Mouse (Mus musculus) heart, adult 2 months (tissue): Measurements from ENCODE around the gene Zcchc14. TPM values are rescaled to one million over a fixed set of nuclear protein-coding genes. Genes with fewer than 3 reads are reported as not detected.
"Not testable (repeated sequence)": the region's sequence is repeated elsewhere in the genome, so short reads cannot be mapped to it uniquely, and the experiment has no call there.

ENCODE experiments used
- DNase-seq, 2 experiments: peaks; one replicate each; pipeline ENCODE4 v3.0.0; 2021
- H3K27ac ChIP-seq: fragments of 200-600 bp; 2 replicates; pipeline ENCODE4 v1.8.1; 2022
- H3K27me3 ChIP-seq: fragments of 200-500 bp; 2 replicates; pipeline ENCODE4 v1.6.1; 2012; ENCODE audit warnings: mild to moderate bottlenecking, low read length, inconsistent platforms, mixed read lengths; ENCODE audit not compliant: control insufficient read depth, insufficient read depth
- H3K36me3 ChIP-seq: fragments of 200-500 bp; 2 replicates; pipeline ENCODE4 v1.6.1; 2012; ENCODE audit warnings: low read length, inconsistent platforms; ENCODE audit not compliant: control insufficient read depth, insufficient read depth
- H3K4me1 ChIP-seq: fragments of 200-500 bp; 2 replicates; pipeline ENCODE4 v1.6.1; 2011; ENCODE audit warnings: low read length; ENCODE audit not compliant: control insufficient read depth, insufficient read depth
- H3K4me3 ChIP-seq: fragments of 200-600 bp; 2 replicates; pipeline ENCODE4 v1.8.1; 2022
- H3K79me2 ChIP-seq: fragments of 200-500 bp; replicated peaks from 2 replicates; pipeline ENCODE4 v1.6.1; 2012; ENCODE audit warnings: mild to moderate bottlenecking, inconsistent platforms, low read length, moderate library complexity, mixed read lengths; ENCODE audit not compliant: control insufficient read depth, insufficient read depth
- H3K9ac ChIP-seq: fragments of 200-500 bp; 2 replicates; pipeline ENCODE4 v1.6.1; 2012; ENCODE audit warnings: low read depth, mild to moderate bottlenecking, control low read depth, inconsistent platforms, low read length, mixed read lengths
- CTCF ChIP-seq: fragments of 200-600 bp; IDR thresholded peaks from 2 replicates; pipeline ENCODE4 v1.8.1; 2022; ENCODE audit warnings: antibody characterized with exemption, mild to moderate bottlenecking, moderate library complexity
- EP300 ChIP-seq: fragments of 200-500 bp; IDR thresholded peaks from 2 replicates; pipeline ENCODE4 v1.6.1; 2011; ENCODE audit warnings: low read depth, low read length, control low read depth; ENCODE audit not compliant: insufficient read depth
- POLR2A ChIP-seq: fragments of 200-500 bp; IDR thresholded peaks from 2 replicates; pipeline ENCODE4 v1.6.1; 2011; ENCODE audit warnings: mild to moderate bottlenecking, low read depth, low read length, control low read depth; ENCODE audit not compliant: insufficient read depth
- WGBS: fragments of 180-500 bp; shearing (Covaris S2); methylation state at CpG from one replicate; pipeline ENCODE4 v1.1.7; 2018; 5-methylcytosine and 5-hydroxymethylcytosine counted together
- intact Hi-C: fragments of 180-260 bp; cut with DNase I; formaldehyde crosslinking; loops from one replicate; pipeline ENCODE4 v1.15.1; 2025
- polyA plus RNA-seq: library from polyadenylated mRNA; depleted of rRNA; stranded (reverse); fragments of >200 nt; gene quantifications from 2 replicates; pipeline ENCODE4 v1.2.3, GENCODE M21; 2012
- total RNA-seq, 2 experiments: library from RNA; stranded (reverse); gene quantifications; 2 replicates each; pipeline ENCODE4 v1.2.3; 2021

Gene Zcchc14
- total and polyA plus RNA-seq, 3 experiments: 17.6 to 30.0 (median 28.5) TPM

GRCm38 (mm10) chr8:121673153-121673552 is 20.5 kb upstream of the Zcchc14 start:
- H3K79me2 ChIP-seq: no peaks in the 10 kb centered on the region

GRCm38 (mm10) chr8:121669208-121669607 is 16.5 kb upstream of the Zcchc14 start:
- DNase-seq: peak in 1 of 2 experiments; percentile 55
- TF ChIP-seq EP300: no peak
- 0 out of 2 replicates have a peak, but pooled peaks have one; percentile 4 for TF ChIP-seq POLR2A
- TF ChIP-seq CTCF: no peak
- H3K27me3 ChIP-seq: no peaks in the 10 kb centered on the region
- peaks cover 17% of the 10 kb centered on the region for H3K4me1 ChIP-seq
- no peaks in the 10 kb centered on the region for H3K36me3 ChIP-seq
- 37% methylated on average over 8 of the region's 8 CpGs for WGBS
- intact Hi-C loops: no loop called here
- no peaks in the 10 kb centered on the region for H3K79me2 ChIP-seq
- no peak overlapping the region for H3K4me3 ChIP-seq
- no peak overlapping the region for H3K9ac ChIP-seq
- H3K27ac ChIP-seq: peak overlapping the region; percentile 34

More at GRCm38 (mm10) chr8:121673153-121673552, 20.5 kb upstream of the Zcchc14 start:
- peaks cover 12% of the 10 kb centered on the region for H3K4me1 ChIP-seq
- no peaks in the 10 kb centered on the region for H3K36me3 ChIP-seq
- no peak overlapping the region for H3K4me3 ChIP-seq
- 52% methylated on average over 4 of the region's 4 CpGs for WGBS
- H3K27ac ChIP-seq: no peak overlapping the region
- no peaks in the 10 kb centered on the region for H3K27me3 ChIP-seq
- no peak for DNase-seq
- no peak for TF ChIP-seq CTCF
- TF ChIP-seq EP300: no peak
- no peak for TF ChIP-seq POLR2A
- H3K9ac ChIP-seq: no peak overlapping the region
- intact Hi-C loops: loop anchor here (5.0 kb wide), 1 partner anchor 71 kb away; no protein-coding TSS in a partner anchor

GRCm38 (mm10) chr8:121668553-121668952 is 15.9 kb upstream of the Zcchc14 start:
- intact Hi-C loops: no loop called here
- TF ChIP-seq CTCF (no peak), POLR2A (no peak), EP300 (no peak)
- DNase-seq: peak in 1 of 2 experiments; percentile 43
- H3K79me2 ChIP-seq: no peaks in the 10 kb centered on the region
- H3K4me3 ChIP-seq: no peak overlapping the region; the same call in 1 of the 2 replicates
- H3K4me1 ChIP-seq: peaks cover 17% of the 10 kb centered on the region
- 34% methylated on average over 6 of the region's 6 CpGs for WGBS
- H3K27ac ChIP-seq: peak overlapping the region; percentile 34
- no peaks in the 10 kb centered on the region for H3K27me3 ChIP-seq
- H3K36me3 ChIP-seq: no peaks in the 10 kb centered on the region
- 0 out of 2 replicates have a peak overlapping the region, but pooled peaks have one; percentile 22 for H3K9ac ChIP-seq

GRCm38 (mm10) chr8:121667936-121668500 is 15.3 kb upstream of the Zcchc14 start:
- intact Hi-C loops: loop anchor here (1.0 kb wide), 1 partner anchor 49 kb away; no protein-coding TSS in a partner anchor
- not testable (repeated sequence) for H3K4me3 ChIP-seq, H3K79me2 ChIP-seq, DNase-seq, H3K27me3 ChIP-seq, H3K9ac ChIP-seq, H3K36me3 ChIP-seq
- Histone ChIP-seq H3K27ac (peak overlapping the region; percentile 34; the same call in 1 of the 2 replicates), H3K4me1 (peaks cover 17% of the 10 kb centered on the region)
- WGBS: 72% methylated on average over 9 of the region's 9 CpGs
- TF ChIP-seq CTCF: peak; percentile 24

- WGBS: 7% methylated on average over 16 of the region's 16 CpGs
- no peaks in the 10 kb centered on the region for H3K79me2 ChIP-seq
- peaks cover 20% of the 10 kb centered on the region for H3K4me1 ChIP-seq
Measured at GRCm38 (mm10) chr8:121665329-121665728, 12.6 kb upstream of the Zcchc14 start.

GRCm38 (mm10) chr8:121663101-121663500 is 10.4 kb upstream of the Zcchc14 start:
- Histone ChIP-seq H3K27ac (no peak overlapping the region), H3K4me1 (peaks cover 9% of the 10 kb centered on the region), H3K79me2 (no peaks in the 10 kb centered on the region), H3K36me3 (no peaks in the 10 kb centered on the region), H3K27me3 (no peaks in the 10 kb centered on the region), H3K9ac (no peak overlapping the region), H3K4me3 (no peak overlapping the region)
- TF ChIP-seq POLR2A (no peak), CTCF (no peak), EP300 (no peak)
- WGBS: 94% methylated on average over 12 of the region's 12 CpGs
- no peak for DNase-seq
- intact Hi-C loops: no loop called here

More at GRCm38 (mm10) chr8:121665329-121665728, 12.6 kb upstream of the Zcchc14 start:
- Histone ChIP-seq H3K27ac (peak overlapping the region; percentile 83), H3K36me3 (no peaks in the 10 kb centered on the region), H3K27me3 (no peaks in the 10 kb centered on the region), H3K4me3 (peak overlapping the region; percentile 39), H3K9ac (peak overlapping the region; percentile 49)
- no peak for TF ChIP-seq CTCF
- peak; percentile 41 for TF ChIP-seq EP300
- peak; percentile 55 for TF ChIP-seq POLR2A
- intact Hi-C loops: no loop called here
- peak; percentile 82 to 89 for DNase-seq
